Mouse (Mus musculus) forebrain, embryonic 12.5 days (tissue): ENCODE data around the gene Ctla4. TPM values are rescaled to one million over a fixed set of nuclear protein-coding genes. Genes with fewer than 3 reads are reported as not detected.

ENCODE experiments used
- ATAC-seq: fragments of 200-750 bp; cut with Nextera tagmentation; 2 replicates; pipeline ENCODE4 v1.8.0; 2017; ENCODE audit warnings: moderate TSS enrichment; ENCODE audit not compliant: low FRiP score
- H3K27ac ChIP-seq: fragments of 300-500 bp; sonication (generic); 2 replicates; pipeline ENCODE4 v1.5.1; 2016; ENCODE audit warnings: mild to moderate bottlenecking
- H3K27me3 ChIP-seq: fragments of 300-500 bp; sonication (generic); 2 replicates; pipeline ENCODE4 v1.6.1; 2016; ENCODE audit warnings: mild to moderate bottlenecking
- H3K36me3 ChIP-seq: fragments of 300-500 bp; sonication (generic); replicated peaks from 2 replicates; pipeline ENCODE4 v1.6.1; 2016; ENCODE audit warnings: mild to moderate bottlenecking
- H3K4me1 ChIP-seq: fragments of 300-500 bp; sonication (generic); 2 replicates; pipeline ENCODE4 v1.6.1; 2016
- H3K4me2 ChIP-seq: fragments of 300-500 bp; sonication (generic); 2 replicates; pipeline ENCODE4 v1.6.1; 2016; ENCODE audit warnings: mild to moderate bottlenecking, moderate library complexity
- H3K4me3 ChIP-seq: fragments of 300-500 bp; sonication (generic); replicated peaks from 2 replicates; pipeline ENCODE4 v1.5.1; 2016; ENCODE audit warnings: mild to moderate bottlenecking
- H3K9ac ChIP-seq: fragments of 300-500 bp; sonication (generic); 2 replicates; pipeline ENCODE4 v1.6.1; 2016; ENCODE audit warnings: mild to moderate bottlenecking
- H3K9me3 ChIP-seq: fragments of 300-500 bp; sonication (generic); 2 replicates; pipeline ENCODE4 v1.6.1; 2016
- WGBS: fragments of 180-500 bp; shearing (Covaris S2); methylation state at CpG from one replicate; pipeline ENCODE4 v1.1.7; 2016; 5-methylcytosine and 5-hydroxymethylcytosine counted together
- polyA plus RNA-seq: library from polyadenylated mRNA; unstranded; fragments of >200 nt; fragmentation: Nextera tagmentation; extraction: Ambion mirVana; gene quantifications from 2 replicates; pipeline ENCODE4 v1.2.1, GENCODE M21; 2016

Gene Ctla4
- polyA plus RNA-seq, 1 experiment from 2014 or later = not detected

DNA sequence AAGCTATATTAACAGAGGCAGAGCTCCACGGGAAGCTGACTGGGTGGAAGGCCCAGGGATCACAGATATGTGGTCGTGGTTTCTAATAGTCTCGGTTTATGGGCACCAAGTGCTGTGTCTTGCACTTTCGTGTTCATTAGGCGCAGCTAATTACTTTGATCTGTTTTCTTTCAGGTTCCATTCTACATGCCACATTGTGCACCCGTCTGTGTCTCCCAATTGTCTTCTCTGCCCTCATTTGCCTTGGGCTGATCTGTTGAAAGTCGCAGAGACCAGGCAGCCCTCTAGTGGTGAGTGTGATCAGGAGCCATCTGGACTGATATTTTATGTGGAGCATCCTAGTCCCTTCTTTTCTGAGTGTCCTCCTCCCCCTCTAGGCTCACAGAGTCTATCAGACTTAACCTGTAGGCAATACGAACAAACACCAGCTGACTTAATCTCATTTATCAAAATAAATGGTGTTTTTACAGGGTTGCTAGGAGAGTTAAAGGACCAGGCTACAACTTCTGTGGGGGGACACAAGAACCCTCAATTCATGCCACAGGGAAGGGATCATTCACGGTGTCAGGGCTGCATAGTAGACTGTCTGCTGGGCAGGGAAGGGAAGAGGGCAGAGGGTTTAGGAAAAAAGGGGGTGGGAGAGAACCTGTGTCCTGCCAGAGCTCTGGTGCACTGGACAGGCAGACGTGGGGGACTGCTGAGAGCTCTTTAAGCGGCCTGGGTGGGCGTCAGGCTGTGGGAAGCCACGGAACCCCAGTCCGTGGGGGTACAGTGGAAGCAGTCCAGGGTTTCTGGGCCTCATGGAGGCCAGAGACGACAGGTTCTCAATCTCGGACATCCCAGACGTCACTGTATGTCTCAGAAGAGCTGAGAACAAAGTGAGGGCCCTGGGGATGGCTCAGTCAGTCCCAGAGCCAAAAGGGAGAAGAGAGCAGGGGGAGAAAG is 18.2 kb upstream of the Ctla4 start:
- 66% methylated on average over 17 of the region's 17 CpGs for WGBS
- peak; percentile 64; the same call in 1 of the 2 replicates for ATAC-seq
- no peaks in the 10 kb centered on the region for H3K27me3 ChIP-seq
- H3K4me1 ChIP-seq = no peaks in the 10 kb centered on the region
- H3K9me3 ChIP-seq = no peaks in the 10 kb centered on the region; the same call in 1 of the 2 replicates
- no peak overlapping the region for H3K27ac ChIP-seq
- no peak overlapping the region for H3K4me3 ChIP-seq
- H3K9ac ChIP-seq = no peak overlapping the region
- H3K36me3 ChIP-seq = no peaks in the 10 kb centered on the region
- no peak overlapping the region for H3K4me2 ChIP-seq

DNA sequence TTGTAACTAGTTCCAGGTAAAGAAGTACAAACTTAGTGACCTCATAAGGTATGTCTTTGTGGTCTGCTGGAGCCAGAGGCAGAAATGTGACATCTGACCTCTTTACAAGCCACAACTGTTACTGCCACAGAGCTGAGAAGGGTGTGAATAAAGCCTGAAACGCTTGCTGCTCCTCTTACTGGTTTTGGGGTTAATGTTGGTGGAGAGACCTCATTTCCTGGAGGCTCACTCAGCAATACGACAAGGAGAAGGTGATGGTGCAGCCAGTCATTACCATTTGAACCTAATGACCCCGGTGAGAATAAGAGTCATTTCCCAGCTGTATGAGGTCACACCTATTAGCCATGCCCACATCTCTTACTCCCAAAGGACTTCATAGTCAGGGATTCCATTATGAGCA is 11.5 kb upstream of the Ctla4 start:
- Histone ChIP-seq H3K9ac (no peak overlapping the region), H3K36me3 (no peaks in the 10 kb centered on the region), H3K4me3 (no peak overlapping the region), H3K27ac (no peak overlapping the region), H3K27me3 (no peaks in the 10 kb centered on the region), H3K9me3 (no peaks in the 10 kb centered on the region; the same call in 1 of the 2 replicates), H3K4me1 (no peaks in the 10 kb centered on the region), H3K4me2 (no peak overlapping the region)
- 73% methylated on average over 3 of the region's 3 CpGs for WGBS
- ATAC-seq = no peak

DNA sequence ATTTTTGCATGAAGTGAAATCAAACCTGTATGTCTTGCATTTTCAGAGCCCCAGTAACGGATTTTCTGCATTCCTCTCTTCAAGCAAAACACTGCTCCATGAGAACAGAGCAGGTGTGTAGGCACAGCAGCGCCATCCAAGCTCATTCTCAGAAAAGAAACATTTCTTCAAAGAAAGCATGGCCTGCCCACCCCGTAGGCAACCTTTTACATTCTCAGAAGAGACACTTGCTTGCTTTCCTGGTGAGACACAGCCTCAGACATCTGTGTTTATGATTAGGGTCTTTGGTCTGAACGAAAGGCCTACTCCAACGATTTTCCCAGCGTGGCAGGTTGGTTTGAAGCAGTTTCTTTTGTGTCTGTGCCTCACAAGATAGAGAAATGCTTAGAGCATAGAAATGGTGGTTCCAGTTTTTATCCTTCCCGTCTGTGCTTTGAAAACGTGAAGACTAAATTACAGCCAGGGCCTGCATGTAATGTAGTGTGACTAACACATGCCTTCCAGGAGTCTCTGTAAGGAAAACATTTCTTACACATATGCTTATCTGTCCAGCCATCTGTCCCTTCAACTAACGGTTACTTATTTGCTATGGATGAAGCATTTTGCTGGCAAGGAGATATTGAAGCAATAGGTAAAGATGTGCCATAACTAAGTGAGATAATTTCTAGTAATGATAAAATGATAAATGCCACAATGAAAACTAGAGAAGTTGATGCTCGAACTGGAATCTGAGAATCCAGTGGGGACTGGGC is 6.5 kb upstream of the Ctla4 start:
- H3K4me3 ChIP-seq = no peak overlapping the region
- 79% methylated on average over 10 of the region's 10 CpGs for WGBS
- H3K9ac ChIP-seq = no peak overlapping the region
- H3K4me1 ChIP-seq = no peaks in the 10 kb centered on the region
- ATAC-seq = no peak
- no peaks in the 10 kb centered on the region for H3K9me3 ChIP-seq
- no peaks in the 10 kb centered on the region for H3K27me3 ChIP-seq
- H3K36me3 ChIP-seq = no peaks in the 10 kb centered on the region
- H3K27ac ChIP-seq = 0 out of 2 replicates have a peak overlapping the region, but pooled peaks have one; percentile 3
- H3K4me2 ChIP-seq = no peak overlapping the region

DNA sequence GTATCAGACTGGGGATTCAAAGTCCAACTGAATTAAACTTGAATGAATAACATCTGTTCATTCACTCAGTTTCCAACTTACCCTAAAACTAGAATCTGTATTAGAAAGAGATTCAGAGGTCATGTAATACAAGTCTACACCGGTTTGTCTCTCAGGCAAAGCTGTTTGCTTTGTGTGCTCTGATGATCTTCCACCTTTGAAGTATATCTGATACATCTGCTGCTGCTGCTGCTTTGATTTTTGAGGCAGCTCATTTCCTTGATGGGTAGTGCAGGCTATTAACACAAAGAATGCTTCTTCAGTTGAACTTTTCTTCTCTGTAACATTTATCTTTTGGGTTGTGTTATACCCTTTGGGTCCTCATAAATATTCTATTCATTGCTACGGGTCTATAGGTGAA is 4.0 kb upstream of the Ctla4 start:
- ATAC-seq = no peak
- no peaks in the 10 kb centered on the region for H3K9me3 ChIP-seq
- no peak overlapping the region for H3K27ac ChIP-seq
- WGBS = 72% methylated on average over 2 of the region's 2 CpGs
- no peaks in the 10 kb centered on the region for H3K4me1 ChIP-seq
- H3K4me3 ChIP-seq = no peak overlapping the region
- H3K4me2 ChIP-seq = no peak overlapping the region
- no peak overlapping the region for H3K9ac ChIP-seq
- H3K27me3 ChIP-seq = no peaks in the 10 kb centered on the region
- H3K36me3 ChIP-seq = no peaks in the 10 kb centered on the region

DNA sequence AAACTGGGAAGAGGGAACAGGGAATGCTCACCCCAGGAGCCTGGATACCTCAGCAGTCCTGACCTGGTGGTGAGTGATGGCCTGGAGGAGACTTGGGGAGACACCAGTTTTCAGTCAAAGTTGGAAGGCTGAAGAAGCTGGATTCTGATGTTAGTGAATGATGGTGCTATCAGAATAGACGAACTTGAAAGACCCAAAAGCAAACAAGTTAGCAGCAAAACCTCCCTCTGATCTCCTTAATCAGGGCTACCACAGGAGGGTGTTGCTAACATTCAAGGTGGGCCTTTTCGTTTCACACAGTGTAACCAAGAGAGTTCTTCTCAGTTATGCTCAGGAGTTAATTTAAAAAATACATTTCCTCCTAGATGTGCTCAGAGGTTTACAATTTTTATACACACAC is 3.5 kb upstream of the Ctla4 start:
- WGBS = 76% methylated on average over 2 of the region's 2 CpGs
- no peaks in the 10 kb centered on the region for H3K4me1 ChIP-seq
- no peak overlapping the region for H3K4me3 ChIP-seq
- no peak overlapping the region for H3K9ac ChIP-seq
- no peak overlapping the region for H3K4me2 ChIP-seq
- no peaks in the 10 kb centered on the region for H3K27me3 ChIP-seq
- ATAC-seq = no peak
- no peaks in the 10 kb centered on the region for H3K36me3 ChIP-seq
- H3K27ac ChIP-seq = no peak overlapping the region
- no peaks in the 10 kb centered on the region for H3K9me3 ChIP-seq

DNA sequence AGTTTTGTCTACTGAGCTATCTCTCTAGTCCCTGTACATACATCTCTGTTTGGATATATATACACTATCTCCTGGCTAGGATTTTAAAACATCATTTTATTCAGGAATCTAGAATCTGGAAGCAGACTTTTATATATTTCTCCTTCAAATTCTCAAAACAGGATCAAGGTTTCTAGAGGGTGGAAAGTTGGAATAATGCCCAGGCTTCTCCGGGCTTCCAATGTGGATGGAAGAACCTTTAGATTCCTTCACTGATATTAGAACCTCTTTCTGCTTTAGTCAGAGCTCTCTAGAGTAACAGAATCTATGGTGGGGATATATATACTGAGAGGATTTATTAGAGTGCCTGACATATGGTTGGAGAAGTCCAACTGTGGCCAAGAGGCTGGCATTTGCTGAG is 2.2 kb upstream of the Ctla4 start:
- no peak overlapping the region for H3K4me2 ChIP-seq
- H3K4me3 ChIP-seq = no peak overlapping the region
- whole genome bisulfite sequencing = 93% methylated on average over 1 of the region's 1 CpGs
- H3K4me1 ChIP-seq = no peaks in the 10 kb centered on the region
- H3K36me3 ChIP-seq = no peaks in the 10 kb centered on the region
- no peak overlapping the region for H3K27ac ChIP-seq
- H3K9ac ChIP-seq = no peak overlapping the region
- H3K9me3 ChIP-seq = no peaks in the 10 kb centered on the region
- no peak for ATAC-seq
- H3K27me3 ChIP-seq = no peaks in the 10 kb centered on the region

DNA sequence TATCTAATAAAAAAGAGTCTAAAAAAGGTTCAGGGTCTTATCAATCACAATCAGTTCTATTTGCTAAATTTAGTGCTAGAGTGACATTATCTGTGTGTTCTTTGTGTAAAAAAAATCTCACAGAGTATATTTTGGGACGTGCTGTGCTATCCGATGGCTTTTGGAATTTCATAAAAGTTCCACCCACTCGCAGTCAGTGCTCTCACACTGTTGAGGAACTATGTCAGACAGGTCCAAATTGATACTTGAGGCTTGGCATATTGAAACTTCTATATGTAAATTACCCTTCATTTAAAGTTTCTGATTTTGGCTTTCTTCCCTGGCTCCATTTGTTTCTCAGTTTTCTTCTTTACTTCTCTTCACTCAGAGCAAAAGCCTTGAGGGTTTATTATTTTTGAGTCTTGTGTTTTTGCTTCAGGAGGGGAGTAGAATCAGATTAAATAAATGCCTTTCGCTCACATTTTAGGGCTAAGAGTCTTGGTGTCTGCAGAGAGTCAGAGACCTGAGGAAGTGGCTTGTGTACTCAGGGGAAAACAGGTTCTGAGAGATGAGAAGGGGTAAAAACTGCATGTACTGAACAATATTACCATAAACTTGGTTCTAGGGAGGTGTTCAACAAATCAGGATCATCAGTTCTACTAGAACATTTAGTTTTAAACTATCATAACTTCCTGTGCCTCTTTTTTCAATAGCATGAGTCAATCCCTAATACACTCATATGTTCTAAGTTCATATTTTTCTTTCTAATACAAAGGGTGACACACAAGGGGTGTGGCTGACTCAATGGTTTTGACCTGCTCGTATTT is 11.5 kb downstream of the Ctla4 start:
- no peak overlapping the region for H3K9ac ChIP-seq
- H3K27ac ChIP-seq = no peak overlapping the region
- ATAC-seq = no peak
- no peaks in the 10 kb centered on the region for H3K9me3 ChIP-seq
- no peak overlapping the region for H3K4me3 ChIP-seq
- H3K36me3 ChIP-seq = no peaks in the 10 kb centered on the region
- no peaks in the 10 kb centered on the region for H3K27me3 ChIP-seq
- WGBS = 86% methylated on average over 5 of the region's 5 CpGs
- no peak overlapping the region for H3K4me2 ChIP-seq
- no peaks in the 10 kb centered on the region; the same call in 1 of the 2 replicates for H3K4me1 ChIP-seq

DNA sequence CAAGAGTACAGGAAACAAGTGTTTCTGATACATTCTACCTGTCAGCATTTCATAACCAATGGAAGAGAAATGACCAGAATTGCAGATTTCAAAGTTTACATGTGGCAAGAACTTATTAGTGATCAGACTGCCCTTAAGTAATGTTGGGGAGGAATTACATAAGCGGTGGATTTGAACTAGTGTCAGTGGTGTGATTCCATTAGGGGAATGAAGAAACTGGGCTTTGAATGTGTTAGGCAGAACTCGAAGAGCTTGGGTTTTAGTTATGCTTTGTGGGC is 12.1 kb downstream of the Ctla4 start:
- 81% methylated on average over 2 of the region's 2 CpGs for WGBS
- Histone ChIP-seq H3K9ac (no peak overlapping the region), H3K9me3 (no peaks in the 10 kb centered on the region), H3K27ac (no peak overlapping the region), H3K27me3 (no peaks in the 10 kb centered on the region), H3K4me3 (no peak overlapping the region), H3K4me1 (no peaks in the 10 kb centered on the region; the same call in 1 of the 2 replicates), H3K36me3 (no peaks in the 10 kb centered on the region), H3K4me2 (no peak overlapping the region)
- no peak for ATAC-seq

DNA sequence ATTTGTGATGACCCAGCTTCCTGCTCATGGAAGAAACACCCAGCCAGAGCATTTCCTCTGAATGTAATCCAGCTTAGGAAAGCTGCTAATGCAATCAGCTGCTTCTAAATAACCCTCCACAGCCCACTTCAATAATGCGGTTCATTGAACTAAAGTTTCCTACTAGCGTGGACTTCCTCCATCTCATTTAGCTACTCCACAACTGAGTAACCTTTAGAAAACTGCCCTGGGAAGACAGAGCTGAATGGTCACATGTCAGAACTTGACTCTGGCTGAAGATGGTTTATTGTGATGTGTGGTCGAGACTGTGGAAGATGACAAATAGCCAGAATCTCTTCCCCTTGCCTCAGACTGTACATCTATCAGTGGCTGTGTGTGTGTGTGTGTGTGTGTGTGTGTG is 12.4 kb downstream of the Ctla4 start:
- no peak for ATAC-seq

DNA sequence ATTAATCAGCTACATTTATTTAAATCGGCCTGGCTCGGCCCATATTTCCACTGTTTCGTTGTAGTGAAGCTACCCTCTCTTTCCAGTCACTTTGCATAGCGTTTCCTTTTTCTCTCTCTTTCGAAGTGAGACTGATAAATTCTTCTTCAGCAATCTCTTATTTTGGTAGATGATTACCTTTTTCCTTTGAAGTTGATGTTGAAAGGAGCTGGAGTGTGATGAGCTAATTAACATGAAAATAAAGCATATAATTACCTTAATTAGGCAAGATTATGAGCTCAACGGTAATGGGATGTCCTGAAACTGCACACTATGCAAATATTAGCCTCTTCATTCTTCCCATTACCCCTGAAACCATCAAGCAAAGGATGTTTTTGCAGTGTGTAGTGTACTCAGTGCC is 15.7 kb downstream of the Ctla4 start:
- 48% methylated on average over 6 of the region's 6 CpGs for WGBS
- no peak overlapping the region for H3K9ac ChIP-seq
- no peak overlapping the region for H3K4me2 ChIP-seq
- no peaks in the 10 kb centered on the region for H3K27me3 ChIP-seq
- H3K9me3 ChIP-seq = no peaks in the 10 kb centered on the region
- no peaks in the 10 kb centered on the region; the same call in 1 of the 2 replicates for H3K4me1 ChIP-seq
- H3K4me3 ChIP-seq = no peak overlapping the region
- H3K27ac ChIP-seq = 0 out of 2 replicates have a peak overlapping the region, but pooled peaks have one; percentile 9
- no peaks in the 10 kb centered on the region for H3K36me3 ChIP-seq
- ATAC-seq = 0 out of 2 replicates have a peak, but pooled peaks have one; percentile 41

More for the DNA sequence above, 12.4 kb downstream of the Ctla4 start:
- no peak overlapping the region for H3K4me2 ChIP-seq
- no peaks in the 10 kb centered on the region; the same call in 1 of the 2 replicates for H3K4me1 ChIP-seq
- no peak overlapping the region for H3K27ac ChIP-seq
- no peaks in the 10 kb centered on the region for H3K27me3 ChIP-seq
- 73% methylated on average over 3 of the region's 3 CpGs for WGBS
- no peak overlapping the region for H3K4me3 ChIP-seq
- H3K36me3 ChIP-seq = no peaks in the 10 kb centered on the region
- no peak overlapping the region for H3K9ac ChIP-seq
- no peaks in the 10 kb centered on the region for H3K9me3 ChIP-seq

DNA sequence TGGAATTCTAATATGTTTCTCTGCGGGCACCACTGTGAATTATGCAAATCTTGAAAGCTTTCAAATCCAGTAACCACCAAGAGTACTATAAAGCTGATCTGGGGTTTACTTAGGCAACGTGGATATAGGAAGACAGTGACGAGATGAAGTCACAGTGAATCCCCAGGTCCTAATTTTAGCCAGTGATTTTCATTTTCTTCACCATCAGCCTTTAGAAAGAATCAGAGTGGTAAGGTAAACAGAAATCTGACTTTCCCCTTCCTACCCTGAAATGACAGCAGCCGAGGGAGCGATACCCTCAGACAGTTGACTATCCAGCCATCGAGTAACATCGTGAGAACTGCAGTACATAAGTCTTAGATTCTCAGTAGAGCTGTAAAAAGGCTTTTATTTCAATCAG is 16.3 kb downstream of the Ctla4 start:
- 87% methylated on average over 7 of the region's 7 CpGs for WGBS

DNA sequence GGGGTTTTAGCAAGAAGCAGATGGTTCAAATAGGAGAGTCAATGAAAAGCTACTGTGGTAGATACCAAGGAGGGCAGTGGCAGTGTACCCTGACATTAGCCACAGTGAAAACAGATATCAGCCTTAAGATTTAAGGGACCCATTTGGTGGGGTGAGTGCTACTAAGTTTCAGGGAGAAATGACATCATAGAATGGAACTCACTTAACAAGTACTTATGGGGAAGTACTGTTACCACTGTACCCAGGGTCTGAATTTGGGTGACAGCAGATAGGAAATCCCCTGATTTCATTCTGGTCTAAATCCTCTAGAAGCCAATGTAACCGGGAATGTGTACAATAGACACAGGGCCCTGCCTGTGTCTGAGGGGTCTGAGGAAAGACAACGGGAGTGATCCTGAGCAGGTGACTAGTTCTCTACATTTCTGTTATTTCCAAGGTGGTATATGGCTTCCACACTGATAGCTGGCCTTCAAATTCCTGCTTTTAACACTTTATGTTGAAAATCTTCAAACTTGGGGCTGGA is 17.7 kb downstream of the Ctla4 start:
- H3K9ac ChIP-seq = no peak overlapping the region
- no peak overlapping the region for H3K4me2 ChIP-seq
- ATAC-seq = no peak
- 93% methylated on average over 2 of the region's 2 CpGs for WGBS
- no peaks in the 10 kb centered on the region for H3K27me3 ChIP-seq
- no peaks in the 10 kb centered on the region for H3K9me3 ChIP-seq
- no peaks in the 10 kb centered on the region; the same call in 1 of the 2 replicates for H3K4me1 ChIP-seq
- H3K4me3 ChIP-seq = no peak overlapping the region
- no peaks in the 10 kb centered on the region for H3K36me3 ChIP-seq
- no peak overlapping the region for H3K27ac ChIP-seq

More for the DNA sequence above, 16.3 kb downstream of the Ctla4 start:
- no peak overlapping the region for H3K4me3 ChIP-seq
- ATAC-seq = no peak
- no peak overlapping the region for H3K4me2 ChIP-seq
- H3K4me1 ChIP-seq = no peaks in the 10 kb centered on the region; the same call in 1 of the 2 replicates
- H3K27ac ChIP-seq = no peak overlapping the region
- H3K9me3 ChIP-seq = no peaks in the 10 kb centered on the region
- no peak overlapping the region for H3K9ac ChIP-seq
- H3K27me3 ChIP-seq = no peaks in the 10 kb centered on the region
- H3K36me3 ChIP-seq = no peaks in the 10 kb centered on the region
